Mouse (Mus musculus) liver, embryonic 14.5 days (tissue): Measurements from ENCODE around the gene Tnnc1. TPM values are rescaled to one million over a fixed set of nuclear protein-coding genes. Genes with fewer than 3 reads are reported as not detected.

ENCODE experiments used
- ATAC-seq: fragments of 200-750 bp; cut with Nextera tagmentation; 2 replicates; pipeline ENCODE4 v1.8.0; 2017; ENCODE audit warnings: moderate number of reproducible peaks, mild to moderate bottlenecking, moderate library complexity; ENCODE audit not compliant: insufficient read depth
- DNase-seq, 3 experiments: peaks; one replicate each; pipeline ENCODE4 v3.0.0-alpha.2; 2012 to 2013; ENCODE audit warnings: low read depth in 3 of 3, low spot score in 3 of 3
- H3K27ac ChIP-seq: fragments of 300-500 bp; sonication (generic); 2 replicates; pipeline ENCODE4 v1.5.1; 2014; ENCODE audit warnings: moderate library complexity, mild to moderate bottlenecking, control low read depth, inconsistent platforms
- H3K27me3 ChIP-seq: fragments of 300-500 bp; sonication (generic); 2 replicates; pipeline ENCODE4 v1.6.1; 2014; ENCODE audit warnings: mild to moderate bottlenecking, low read length, moderate library complexity; ENCODE audit not compliant: control insufficient read depth, insufficient read depth
- H3K36me3 ChIP-seq: fragments of 300-500 bp; sonication (generic); replicated peaks from 2 replicates; pipeline ENCODE4 v1.6.1; 2014; ENCODE audit warnings: low read depth; ENCODE audit not compliant: control insufficient read depth, insufficient read depth
- H3K4me1 ChIP-seq, 2 experiments: fragments of 200-500 bp in 1 of 2; fragments of 300-500 bp in 1 of 2; sonication (generic) in 1 of 2; replicated peaks; 2 replicates each; pipeline ENCODE4 v1.6.1; 2012 to 2014; ENCODE audit warnings: antibody characterized with exemption in 1 of 2, inconsistent platforms in 1 of 2, low read length in 1 of 2; ENCODE audit not compliant: control insufficient read depth in 2 of 2, insufficient read depth in 2 of 2
- H3K4me2 ChIP-seq: fragments of 300-500 bp; sonication (generic); 2 replicates; pipeline ENCODE4 v1.6.1; 2014; ENCODE audit warnings: low read depth, mild to moderate bottlenecking, control low read depth, moderate library complexity
- H3K4me3 ChIP-seq, 2 experiments: fragments of 200-500 bp in 1 of 2; fragments of 300-500 bp in 1 of 2; sonication (generic) in 1 of 2; 2 replicates each; pipeline ENCODE4 v1.5.1; 2012 to 2014; ENCODE audit warnings: low read depth in 2 of 2, low read length in 2 of 2, mild to moderate bottlenecking in 2 of 2, control low read depth in 1 of 2, inconsistent platforms in 1 of 2, moderate library complexity in 1 of 2; ENCODE audit not compliant: insufficient read depth in 1 of 2
- H3K9ac ChIP-seq: fragments of 300-500 bp; sonication (generic); replicated peaks from 2 replicates; pipeline ENCODE4 v1.6.1; 2014; ENCODE audit warnings: mild to moderate bottlenecking, control low read depth, moderate library complexity
- H3K9me3 ChIP-seq: fragments of 300-500 bp; sonication (generic); 2 replicates; pipeline ENCODE4 v1.6.1; 2016; ENCODE audit warnings: low read length, mixed read lengths; ENCODE audit not compliant: control insufficient read depth
- CTCF ChIP-seq: IDR thresholded peaks from 2 replicates; pipeline ENCODE4 v1.5.1; 2016; ENCODE audit warnings: antibody characterized with exemption, low read depth, control low read depth
- EP300 ChIP-seq: IDR thresholded peaks from 2 replicates; pipeline ENCODE4 v1.6.1; 2016; ENCODE audit warnings: antibody characterized with exemption, low read depth
- WGBS: fragments of 180-500 bp; shearing (Covaris S2); extraction: QIAGEN DNeasy Blood & Tissue Kit; methylation state at CpG from one replicate; pipeline ENCODE4 v1.1.7; 2014; ENCODE audit not compliant: insufficient replicate concordance; 5-methylcytosine and 5-hydroxymethylcytosine counted together
- polyA plus RNA-seq, 2 experiments: library from polyadenylated mRNA; depleted of rRNA in 1 of 2; stranded (reverse) in 1 of 2; unstranded in 1 of 2; fragments of >200 nt; fragmentation: Nextera tagmentation in 1 of 2; extraction: Ambion mirVana in 1 of 2; gene quantifications; 2 replicates each; pipeline versions ENCODE4 v1.2.1 to v1.2.3; 2012 to 2014

Tnnc1 gene
- polyA plus RNA-seq, 2 experiments, result 22.2 to 41.2 TPM

GRCm38 (mm10) chr14:31195521-31195920, 12.6 kb upstream of the Tnnc1 start:
- Histone ChIP-seq H3K4me3 (no peak overlapping the region), H3K4me1 (0 out of 4 replicates have a peak, but pooled peaks cover 0 to 3% of the 10 kb centered on the region in 2 experiments), H3K27ac (no peak overlapping the region), H3K4me2 (no peak overlapping the region), H3K9ac (no peak overlapping the region), H3K9me3 (no peaks in the 10 kb centered on the region), H3K27me3 (no peaks in the 10 kb centered on the region), H3K36me3 (peaks cover 26% of the 10 kb centered on the region)
- no peak for DNase-seq
- TF ChIP-seq EP300, result no peak
- no peak for TF ChIP-seq CTCF
- WGBS, result 81% methylated on average over 4 of the region's 4 CpGs
- ATAC-seq, result no peak

- Histone ChIP-seq H3K4me2 (no peak overlapping the region), H3K27me3 (no peaks in the 10 kb centered on the region), H3K4me1 (0 out of 4 replicates have a peak, but pooled peaks cover 0 to 3% of the 10 kb centered on the region in 2 experiments), H3K4me3 (no peak overlapping the region), H3K36me3 (peaks cover 24% of the 10 kb centered on the region), H3K9ac (no peak overlapping the region), H3K27ac (no peak overlapping the region), H3K9me3 (no peaks in the 10 kb centered on the region)
- no peak for ATAC-seq
- no peak for TF ChIP-seq EP300
- TF ChIP-seq CTCF, result peak; percentile 77
- DNase-seq, result no peak
These were observed 12.1 kb upstream of the Tnnc1 start for GRCm38 (mm10) chr14:31195968-31196367.

- H3K27ac ChIP-seq, result no peak overlapping the region
- peaks cover 0 to 5% of the 10 kb centered on the region in 2 experiments; a peak in 2 of 4 replicates for H3K4me1 ChIP-seq
- TF ChIP-seq EP300, result no peak
- no peak for TF ChIP-seq CTCF
- 61% methylated on average over 16 of the region's 16 CpGs for WGBS
- H3K9me3 ChIP-seq, result no peaks in the 10 kb centered on the region
- H3K4me2 ChIP-seq, result no peak overlapping the region
- H3K36me3 ChIP-seq, result peaks cover 24% of the 10 kb centered on the region
- H3K27me3 ChIP-seq, result no peaks in the 10 kb centered on the region
- DNase-seq (no peak), ATAC-seq (no peak)
- H3K9ac ChIP-seq, result no peak overlapping the region
- no peak overlapping the region for H3K4me3 ChIP-seq
These were observed 10.3 kb upstream of the Tnnc1 start for GRCm38 (mm10) chr14:31197547-31198516.

GRCm38 (mm10) chr14:31199599-31199998, 8.5 kb upstream of the Tnnc1 start:
- DNase-seq, result no peak
- no peak for ATAC-seq
- Histone ChIP-seq H3K4me2 (no peak overlapping the region), H3K4me3 (no peak overlapping the region), H3K36me3 (peaks cover 32% of the 10 kb centered on the region), H3K27ac (no peak overlapping the region), H3K9ac (no peak overlapping the region), H3K4me1 (peaks cover 0 to 8% of the 10 kb centered on the region in 2 experiments; a peak in 2 of 4 replicates), H3K9me3 (no peaks in the 10 kb centered on the region), H3K27me3 (no peaks in the 10 kb centered on the region)
- 77% methylated on average over 7 of the region's 7 CpGs for WGBS
- no peak for TF ChIP-seq CTCF
- TF ChIP-seq EP300, result no peak

- DNase-seq, result no peak
- ATAC-seq, result peak; percentile 26; the same call in 1 of the 2 replicates
- no peak overlapping the region for H3K9ac ChIP-seq
- TF ChIP-seq EP300, result no peak
- TF ChIP-seq CTCF, result no peak
- 75% methylated on average over 3 of the region's 3 CpGs for WGBS
- peaks cover 32% of the 10 kb centered on the region for H3K36me3 ChIP-seq
- H3K4me2 ChIP-seq, result no peak overlapping the region
- no peaks in the 10 kb centered on the region for H3K9me3 ChIP-seq
- H3K4me3 ChIP-seq, result no peak overlapping the region
- no peak overlapping the region for H3K27ac ChIP-seq
- H3K27me3 ChIP-seq, result no peaks in the 10 kb centered on the region
- peaks cover 0 to 12% of the 10 kb centered on the region in 2 experiments; a peak in 3 of 4 replicates for H3K4me1 ChIP-seq
These were observed 8.1 kb upstream of the Tnnc1 start for GRCm38 (mm10) chr14:31200038-31200437.
